Mouse (Mus musculus): ENCODE measurements around the gene Neurog3.

Gene Neurog3

DNA sequence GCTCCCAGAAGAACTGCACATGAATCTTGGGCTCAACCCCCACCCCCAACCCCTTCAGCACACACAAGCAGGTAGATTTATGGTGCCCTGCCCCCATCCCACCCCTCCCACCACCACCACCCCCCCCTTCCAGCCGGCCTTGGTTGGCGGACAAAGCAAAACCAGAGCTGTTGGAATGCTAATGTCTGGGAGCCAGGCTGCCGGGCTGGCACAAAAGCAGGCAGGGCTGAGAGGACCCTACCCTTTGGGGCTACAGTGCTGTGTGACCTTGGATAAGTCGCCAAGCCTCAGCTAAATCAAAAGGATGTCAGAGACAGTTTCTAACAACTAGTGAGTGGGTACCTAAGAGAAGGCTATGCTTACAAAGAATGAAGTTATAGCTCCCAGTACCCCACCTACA, 4.3 kb downstream of the Neurog3 start:
- DNase-seq (ENCODE audit: low read depth, low spot score), result no peak

- no peak for DNase-seq (ENCODE audit: low read depth, low spot score)
Measured at GRCm38 (mm10) chr10:62138040-62138439, 5.2 kb downstream of the Neurog3 start.

GRCm38 (mm10) chr10:62143820-62144219, 10.9 kb downstream of the Neurog3 start, which contains the start of gene Fam241b:
Gene Fam241b (minus strand): TSS chr10:62143920.
- no peak for DNase-seq (ENCODE audit: low read depth, low spot score)

- DNase-seq (ENCODE audit: low read depth, low spot score), result no peak
Measured at GRCm38 (mm10) chr10:62145957-62146356, 13.1 kb downstream of the Neurog3 start.

- no peak for DNase-seq (ENCODE audit: low read depth, low spot score)
Measured at GRCm38 (mm10) chr10:62147466-62148248, 14.8 kb downstream of the Neurog3 start.

- no peak for DNase-seq (ENCODE audit: low read depth, low spot score)
Measured at GRCm38 (mm10) chr10:62149929-62150328, 17.0 kb downstream of the Neurog3 start.

DNA sequence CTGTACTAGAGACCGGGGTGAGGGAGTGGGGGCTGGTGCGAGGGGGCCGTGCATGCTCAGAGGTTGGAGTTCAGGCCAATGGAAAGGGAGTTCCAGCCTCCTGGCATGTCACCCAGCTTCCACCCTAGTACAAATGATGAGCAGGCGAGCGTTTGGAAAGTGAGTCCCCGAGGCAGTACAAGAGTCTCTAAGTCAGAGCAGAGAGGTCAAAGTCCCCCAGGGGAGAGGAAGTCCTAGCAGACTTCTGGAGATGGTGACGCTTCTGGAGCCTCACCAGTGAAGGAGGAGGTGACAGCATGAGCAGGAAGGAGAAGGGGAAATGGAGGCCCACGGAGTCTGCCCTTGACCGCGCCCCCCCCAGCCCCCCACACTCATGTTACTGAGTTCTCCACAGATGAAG, 29.5 kb downstream of the Neurog3 start:
- DNase-seq (ENCODE audit: low read depth, low spot score), result no peak

GRCm38 (mm10) chr10:62172841-62173553, 40.1 kb downstream of the Neurog3 start:
- no peak for DNase-seq (ENCODE audit: low read depth, low spot score)

GRCm38 (mm10) chr10:62173941-62174448, 41.1 kb downstream of the Neurog3 start:
- DNase-seq (ENCODE audit: low read depth, low spot score), result no peak

- DNase-seq (ENCODE audit: low read depth, low spot score), result no peak
Measured at GRCm38 (mm10) chr10:62174533-62175313, 41.8 kb downstream of the Neurog3 start.

- no peak for DNase-seq (ENCODE audit: low read depth, low spot score)
Measured at GRCm38 (mm10) chr10:62179944-62180343, 47.1 kb downstream of the Neurog3 start.

- DNase-seq (ENCODE audit: low read depth, low spot score), result no peak
Measured at GRCm38 (mm10) chr10:62181701-62182100, 48.8 kb downstream of the Neurog3 start.

DNA sequence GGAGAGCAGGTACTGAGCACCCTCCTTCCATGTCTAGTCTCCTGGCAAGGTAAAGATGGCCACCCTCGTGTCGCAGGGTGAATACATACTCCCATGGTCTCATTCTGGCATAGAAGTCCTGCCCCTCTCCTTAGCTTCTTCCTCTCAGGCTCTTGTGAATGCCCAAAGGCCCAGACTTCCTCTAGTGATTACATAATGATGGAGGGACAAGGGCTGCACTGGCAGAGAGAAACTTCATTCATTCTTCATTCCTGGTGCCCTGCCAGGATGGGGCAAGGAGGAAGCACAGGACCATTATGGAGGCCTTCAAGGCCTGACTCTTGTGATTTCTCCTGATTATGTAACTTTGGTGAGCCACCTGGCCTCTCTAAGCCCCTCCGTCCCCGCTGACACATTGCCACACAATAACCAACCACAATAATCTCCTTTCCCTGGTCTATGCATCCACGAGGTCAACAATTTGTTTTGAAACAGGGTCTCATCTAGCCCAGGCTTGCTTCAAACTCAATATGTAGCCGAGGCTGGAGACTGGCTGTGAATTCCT, 49.7 kb downstream of the Neurog3 start:
- no peak for DNase-seq (ENCODE audit: low read depth, low spot score)

- peak; percentile 89 for DNase-seq (ENCODE audit: low read depth, low spot score)
Measured at GRCm38 (mm10) chr10:62183053-62183452, 50.2 kb downstream of the Neurog3 start.

All from A20 (cell line).